Mouse (Mus musculus): ENCODE results near the gene Col1a2. TPM values are rescaled to one million over a fixed set of nuclear protein-coding genes. Genes with fewer than 3 reads are reported as not detected.

The Col1a2 gene
- polyA plus RNA-seq, 1 experiment from 2014 or later = 449 TPM

GRCm38 (mm10) chr6:4544554-4544953 is 39.9 kb downstream of the Col1a2 start:
- no peaks in the 10 kb centered on the region for H3K27me3 ChIP-seq (replicated peaks; ENCODE audit: control insufficient read depth, insufficient read depth, low read length)
- WGBS = 57% methylated on average over 6 of the region's 6 CpGs
- H3K9me3 ChIP-seq (ENCODE audit: control insufficient read depth, low read length) = no peaks in the 10 kb centered on the region
- H3K27ac ChIP-seq (ENCODE audit: low read length) = no peak overlapping the region
- no peaks in the 10 kb centered on the region for H3K4me1 ChIP-seq (ENCODE audit: control insufficient read depth, insufficient read depth, low read length)
- H3K36me3 ChIP-seq (ENCODE audit: control insufficient read depth, insufficient read depth, low read length) = no peaks in the 10 kb centered on the region
- 0 out of 2 replicates have a peak, but pooled peaks have one; percentile 44 for ATAC-seq
- H3K4me2 ChIP-seq (ENCODE audit: low read depth, low read length) = no peak overlapping the region
- no peak overlapping the region for H3K4me3 ChIP-seq (ENCODE audit: low read length)
- H3K9ac ChIP-seq (ENCODE audit: low read depth, low read length) = no peak overlapping the region

GRCm38 (mm10) chr6:4545727-4546126 is 41.1 kb downstream of the Col1a2 start:
- Histone ChIP-seq H3K9ac (ENCODE audit: low read depth, low read length) (no peak overlapping the region), H3K9me3 (ENCODE audit: control insufficient read depth, low read length) (no peaks in the 10 kb centered on the region), H3K27me3 (replicated peaks; ENCODE audit: control insufficient read depth, insufficient read depth, low read length) (no peaks in the 10 kb centered on the region), H3K4me1 (ENCODE audit: control insufficient read depth, insufficient read depth, low read length) (no peaks in the 10 kb centered on the region), H3K27ac (ENCODE audit: low read length) (no peak overlapping the region), H3K4me2 (ENCODE audit: low read depth, low read length) (no peak overlapping the region), H3K4me3 (ENCODE audit: low read length) (no peak overlapping the region), H3K36me3 (ENCODE audit: control insufficient read depth, insufficient read depth, low read length) (no peaks in the 10 kb centered on the region)
- no peak for ATAC-seq
- 33% methylated on average over 8 of the region's 8 CpGs for WGBS

- H3K4me2 ChIP-seq (ENCODE audit: low read depth, low read length) = no peak overlapping the region
- no peak overlapping the region for H3K4me3 ChIP-seq (ENCODE audit: low read length)
- H3K9me3 ChIP-seq (ENCODE audit: control insufficient read depth, low read length) = no peaks in the 10 kb centered on the region
- WGBS = 67% methylated on average over 4 of the region's 4 CpGs
- no peak for ATAC-seq
- H3K36me3 ChIP-seq (ENCODE audit: control insufficient read depth, insufficient read depth, low read length) = no peaks in the 10 kb centered on the region
- no peak overlapping the region for H3K27ac ChIP-seq (ENCODE audit: low read length)
- H3K9ac ChIP-seq (ENCODE audit: low read depth, low read length) = no peak overlapping the region
- H3K27me3 ChIP-seq (replicated peaks; ENCODE audit: control insufficient read depth, insufficient read depth, low read length) = no peaks in the 10 kb centered on the region
- no peaks in the 10 kb centered on the region for H3K4me1 ChIP-seq (ENCODE audit: control insufficient read depth, insufficient read depth, low read length)
Measured at GRCm38 (mm10) chr6:4548894-4549293, 44.3 kb downstream of the Col1a2 start.

DNA sequence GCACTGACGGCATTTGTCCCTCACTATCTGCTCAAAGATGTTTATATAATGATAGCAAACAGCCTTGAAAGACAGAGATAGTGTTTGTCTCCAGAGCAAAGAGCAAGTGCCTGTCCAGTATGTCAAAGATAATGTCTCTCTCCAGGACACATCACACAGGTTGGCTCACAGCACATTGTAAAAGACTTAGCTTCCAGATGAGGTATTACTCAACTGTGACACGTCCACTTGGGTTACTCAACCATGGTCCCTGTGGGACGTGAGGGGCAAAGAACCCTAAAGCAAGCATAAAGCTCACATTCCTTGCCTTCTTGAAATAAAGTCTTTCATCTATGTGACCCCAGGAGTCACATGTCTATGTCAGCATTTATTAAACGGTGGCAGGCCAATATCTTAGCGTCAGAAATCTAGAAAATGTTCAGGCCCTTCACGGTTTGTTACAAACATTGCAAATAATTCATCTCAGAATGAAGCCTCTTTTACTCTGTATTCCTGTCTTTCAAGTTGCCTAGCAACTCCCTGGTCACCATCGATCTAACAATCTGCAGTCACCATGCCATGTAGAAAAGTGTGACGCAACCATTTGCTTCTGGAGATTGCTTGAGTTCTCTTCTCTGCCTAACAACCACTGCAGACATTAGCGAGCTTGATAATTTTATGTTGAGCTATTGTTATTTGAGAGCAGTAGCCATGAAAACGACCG is 45.4 kb downstream of the Col1a2 start:
- Histone ChIP-seq H3K9me3 (ENCODE audit: control insufficient read depth, low read length) (no peaks in the 10 kb centered on the region), H3K36me3 (ENCODE audit: control insufficient read depth, insufficient read depth, low read length) (no peaks in the 10 kb centered on the region), H3K4me2 (ENCODE audit: low read depth, low read length) (no peak overlapping the region), H3K27ac (ENCODE audit: low read length) (no peak overlapping the region), H3K27me3 (replicated peaks; ENCODE audit: control insufficient read depth, insufficient read depth, low read length) (no peaks in the 10 kb centered on the region), H3K4me3 (ENCODE audit: low read length) (no peak overlapping the region), H3K9ac (ENCODE audit: low read depth, low read length) (no peak overlapping the region), H3K4me1 (ENCODE audit: control insufficient read depth, insufficient read depth, low read length) (no peaks in the 10 kb centered on the region)
- WGBS = 48% methylated on average over 11 of the region's 11 CpGs
- ATAC-seq = peak; percentile 62

DNA sequence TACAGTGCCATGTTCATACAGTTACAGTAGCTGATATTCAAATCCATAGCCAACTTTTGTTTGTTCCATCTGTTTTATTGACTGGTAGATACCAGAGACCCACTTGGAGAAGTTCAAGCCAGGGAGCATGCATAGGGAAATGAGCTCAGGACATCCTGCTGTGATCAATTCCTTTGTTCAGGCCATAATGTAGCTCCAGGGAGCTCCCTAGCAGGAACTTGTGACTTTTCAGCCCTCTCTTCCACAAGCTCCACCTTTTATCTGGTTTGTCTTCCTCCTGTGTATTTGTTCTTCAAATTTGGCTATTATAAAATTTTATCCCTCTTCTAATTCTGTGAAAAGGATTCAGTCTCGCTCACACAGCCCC is 45.9 kb downstream of the Col1a2 start:
- Histone ChIP-seq H3K4me3 (ENCODE audit: low read length) (no peak overlapping the region), H3K36me3 (ENCODE audit: control insufficient read depth, insufficient read depth, low read length) (no peaks in the 10 kb centered on the region), H3K9ac (ENCODE audit: low read depth, low read length) (no peak overlapping the region), H3K27ac (ENCODE audit: low read length) (no peak overlapping the region), H3K27me3 (replicated peaks; ENCODE audit: control insufficient read depth, insufficient read depth, low read length) (no peaks in the 10 kb centered on the region), H3K4me1 (ENCODE audit: control insufficient read depth, insufficient read depth, low read length) (no peaks in the 10 kb centered on the region), H3K9me3 (ENCODE audit: control insufficient read depth, low read length) (no peaks in the 10 kb centered on the region), H3K4me2 (ENCODE audit: low read depth, low read length) (no peak overlapping the region)
- WGBS = 82% methylated on average over 1 of the region's 1 CpGs
- no peak for ATAC-seq

- Histone ChIP-seq H3K9me3 (ENCODE audit: control insufficient read depth, low read length) (no peaks in the 10 kb centered on the region), H3K4me1 (ENCODE audit: control insufficient read depth, insufficient read depth, low read length) (no peaks in the 10 kb centered on the region), H3K36me3 (ENCODE audit: control insufficient read depth, insufficient read depth, low read length) (no peaks in the 10 kb centered on the region), H3K9ac (ENCODE audit: low read depth, low read length) (no peak overlapping the region), H3K27ac (ENCODE audit: low read length) (no peak overlapping the region), H3K27me3 (replicated peaks; ENCODE audit: control insufficient read depth, insufficient read depth, low read length) (no peaks in the 10 kb centered on the region), H3K4me3 (ENCODE audit: low read length) (no peak overlapping the region), H3K4me2 (ENCODE audit: low read depth, low read length) (no peak overlapping the region)
- 69% methylated on average over 6 of the region's 6 CpGs for WGBS
- ATAC-seq = no peak
Measured at GRCm38 (mm10) chr6:4555366-4555765, 50.8 kb downstream of the Col1a2 start.

- no peak overlapping the region for H3K4me2 ChIP-seq (ENCODE audit: low read depth, low read length)
- H3K27ac ChIP-seq (ENCODE audit: low read length) = no peak overlapping the region
- H3K27me3 ChIP-seq (replicated peaks; ENCODE audit: control insufficient read depth, insufficient read depth, low read length) = no peaks in the 10 kb centered on the region
- no peak for ATAC-seq
- no peaks in the 10 kb centered on the region for H3K36me3 ChIP-seq (ENCODE audit: control insufficient read depth, insufficient read depth, low read length)
- H3K9ac ChIP-seq (ENCODE audit: low read depth, low read length) = no peak overlapping the region
- H3K4me1 ChIP-seq (ENCODE audit: control insufficient read depth, insufficient read depth, low read length) = no peaks in the 10 kb centered on the region
- 64% methylated on average over 8 of the region's 8 CpGs for WGBS
- no peak overlapping the region for H3K4me3 ChIP-seq (ENCODE audit: low read length)
- no peaks in the 10 kb centered on the region for H3K9me3 ChIP-seq (ENCODE audit: control insufficient read depth, low read length)
Measured at GRCm38 (mm10) chr6:4557086-4557485, 52.5 kb downstream of the Col1a2 start.

DNA sequence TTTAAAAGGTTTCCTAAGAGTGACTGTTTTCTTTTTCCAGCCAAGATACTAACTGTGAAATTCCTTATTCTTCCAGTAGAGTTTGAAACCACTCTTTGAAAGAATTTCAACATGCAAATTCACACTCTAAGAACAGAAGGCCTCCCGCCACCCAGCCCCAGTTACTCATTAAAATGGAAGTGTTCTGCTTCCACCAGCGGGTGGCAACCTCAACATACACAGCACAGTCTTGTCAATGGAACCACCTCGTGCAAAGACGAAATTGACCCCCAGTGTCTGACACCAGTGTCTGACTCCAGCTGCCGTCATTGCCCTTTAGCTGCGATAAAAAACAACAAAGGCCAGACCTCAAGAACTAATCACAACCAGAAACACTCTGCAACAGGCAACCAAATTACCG is 53.1 kb downstream of the Col1a2 start:
- Histone ChIP-seq H3K36me3 (ENCODE audit: control insufficient read depth, insufficient read depth, low read length) (no peaks in the 10 kb centered on the region), H3K4me1 (ENCODE audit: control insufficient read depth, insufficient read depth, low read length) (no peaks in the 10 kb centered on the region), H3K9me3 (ENCODE audit: control insufficient read depth, low read length) (no peaks in the 10 kb centered on the region), H3K9ac (ENCODE audit: low read depth, low read length) (no peak overlapping the region), H3K4me3 (ENCODE audit: low read length) (no peak overlapping the region), H3K27ac (ENCODE audit: low read length) (no peak overlapping the region), H3K27me3 (replicated peaks; ENCODE audit: control insufficient read depth, insufficient read depth, low read length) (no peaks in the 10 kb centered on the region), H3K4me2 (ENCODE audit: low read depth, low read length) (no peak overlapping the region)
- peak; percentile 59; the same call in 1 of the 2 replicates for ATAC-seq
- 19% methylated on average over 7 of the region's 7 CpGs for WGBS

DNA sequence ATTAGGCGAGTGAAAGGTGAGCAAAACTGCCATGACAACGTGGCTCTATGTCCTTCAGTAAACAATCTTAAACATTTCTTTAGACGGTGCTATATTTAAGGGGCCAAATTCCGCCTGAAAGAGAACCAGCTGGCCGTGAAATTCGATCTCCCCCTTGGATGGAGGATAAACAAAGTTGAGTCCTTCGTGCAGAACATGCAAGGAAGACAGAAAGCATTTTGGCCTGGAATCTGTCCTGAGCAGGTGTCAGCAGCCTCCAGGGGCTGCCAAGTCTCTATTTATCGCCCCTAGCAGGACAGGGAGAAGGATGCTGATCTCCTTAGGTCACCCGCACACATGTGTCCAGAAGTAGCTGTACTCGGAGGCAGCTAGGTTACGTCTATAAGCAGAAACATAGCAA is 56.5 kb downstream of the Col1a2 start:
- no peak overlapping the region for H3K4me3 ChIP-seq (ENCODE audit: low read length)
- H3K27ac ChIP-seq (ENCODE audit: low read length) = peak overlapping the region; percentile 4
- 23% methylated on average over 11 of the region's 11 CpGs for WGBS
- H3K9ac ChIP-seq (ENCODE audit: low read depth, low read length) = no peak overlapping the region
- peak; percentile 71 for ATAC-seq
- H3K36me3 ChIP-seq (ENCODE audit: control insufficient read depth, insufficient read depth, low read length) = no peaks in the 10 kb centered on the region
- no peak overlapping the region for H3K4me2 ChIP-seq (ENCODE audit: low read depth, low read length)
- H3K27me3 ChIP-seq (replicated peaks; ENCODE audit: control insufficient read depth, insufficient read depth, low read length) = no peaks in the 10 kb centered on the region
- no peaks in the 10 kb centered on the region for H3K9me3 ChIP-seq (ENCODE audit: control insufficient read depth, low read length)
- H3K4me1 ChIP-seq (ENCODE audit: control insufficient read depth, insufficient read depth, low read length) = no peaks in the 10 kb centered on the region

- no peaks in the 10 kb centered on the region for H3K4me1 ChIP-seq (ENCODE audit: control insufficient read depth, insufficient read depth, low read length)
- ATAC-seq = peak; percentile 48; the same call in 1 of the 2 replicates
- H3K9me3 ChIP-seq (ENCODE audit: control insufficient read depth, low read length) = no peaks in the 10 kb centered on the region
- H3K27me3 ChIP-seq (replicated peaks; ENCODE audit: control insufficient read depth, insufficient read depth, low read length) = no peaks in the 10 kb centered on the region
- H3K9ac ChIP-seq (ENCODE audit: low read depth, low read length) = no peak overlapping the region
- H3K4me2 ChIP-seq (ENCODE audit: low read depth, low read length) = no peak overlapping the region
- no peaks in the 10 kb centered on the region for H3K36me3 ChIP-seq (ENCODE audit: control insufficient read depth, insufficient read depth, low read length)
- peak overlapping the region; percentile 4 for H3K27ac ChIP-seq (ENCODE audit: low read length)
- no peak overlapping the region for H3K4me3 ChIP-seq (ENCODE audit: low read length)
Measured at GRCm38 (mm10) chr6:4561621-4562020, 57.0 kb downstream of the Col1a2 start.
